Mouse (Mus musculus): ENCODE results near the gene Golga7b. TPM values are rescaled to one million over a fixed set of nuclear protein-coding genes. Genes with fewer than 3 reads are reported as not detected.

Golga7b gene
- total RNA-seq, 2 experiments from 2014 or later: 2.3 to 3.4 TPM

DNA sequence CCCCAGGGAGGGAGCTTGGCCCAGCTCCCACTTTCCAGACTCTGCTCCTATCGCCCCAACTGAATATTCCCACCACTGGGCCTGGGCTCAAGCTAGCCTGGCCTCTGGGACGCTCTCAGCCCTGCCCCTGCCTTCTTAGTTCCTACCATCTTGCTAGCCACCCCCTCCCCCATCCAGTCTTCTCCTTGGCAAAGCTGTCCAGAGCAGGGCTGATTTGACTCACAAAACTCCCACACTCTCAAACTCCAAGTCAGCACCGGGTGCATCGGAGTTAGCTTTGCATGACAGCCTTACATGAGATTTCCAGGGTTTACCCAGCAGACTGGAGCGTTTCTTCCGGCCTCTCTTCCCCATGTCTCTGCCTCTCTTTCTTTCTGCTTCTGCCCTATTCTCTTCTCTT is 45.8 kb downstream of the Golga7b start:
- DNase-seq (ENCODE audit: low spot score in 2 of 2): no peak

DNA sequence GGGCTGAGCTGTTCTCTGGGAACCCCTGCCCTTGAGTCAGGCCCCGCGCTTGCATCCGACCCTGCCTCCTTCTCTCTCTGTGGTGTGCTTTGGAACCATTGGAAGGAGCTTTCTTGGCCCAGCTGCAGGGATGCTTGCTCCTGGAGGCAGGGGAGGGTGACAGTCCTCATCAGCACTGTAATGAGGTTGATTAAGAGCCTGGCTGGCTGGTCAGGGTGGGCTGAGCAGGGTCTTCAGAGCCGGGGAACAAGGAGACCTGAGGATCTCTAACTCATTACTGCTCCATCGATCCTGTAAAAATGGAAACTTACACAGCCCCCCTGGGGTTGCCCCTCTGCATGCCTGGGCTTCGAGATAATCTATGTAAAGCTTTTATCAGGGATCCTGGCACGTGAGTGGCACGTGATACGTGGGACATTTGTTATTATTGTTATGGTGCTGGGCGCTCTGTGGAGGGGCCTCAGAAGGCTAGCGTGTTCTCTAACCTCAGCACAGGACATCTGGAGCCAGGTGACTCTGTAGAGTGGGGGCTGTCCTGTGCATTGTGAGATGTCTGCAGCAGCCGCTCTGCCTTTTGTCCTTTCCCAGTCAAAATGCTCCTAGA is 55.9 kb downstream of the Golga7b start:
- DNase-seq (ENCODE audit: low spot score in 2 of 2): no peak

DNA sequence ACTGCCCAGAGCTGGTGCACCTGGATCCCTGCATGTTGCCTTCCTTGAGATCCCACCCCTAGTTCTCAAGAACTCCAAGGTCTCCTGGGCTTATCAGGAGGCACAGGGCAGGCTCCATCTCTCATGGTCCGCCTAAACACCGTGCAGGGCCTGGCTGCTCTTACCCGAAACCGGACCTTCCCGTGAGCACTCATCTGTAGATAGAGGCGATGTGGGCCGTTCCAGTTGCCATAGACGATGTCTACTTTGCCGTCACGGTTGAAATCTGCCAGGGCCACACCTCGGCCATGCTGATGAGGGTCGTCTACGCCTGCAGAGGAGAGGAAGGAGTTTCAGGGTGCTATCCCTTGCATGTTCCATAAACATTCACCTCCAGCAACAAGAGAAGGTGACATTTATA is 57.1 kb downstream of the Golga7b start:
- no peak for DNase-seq (ENCODE audit: low spot score in 2 of 2)

DNA sequence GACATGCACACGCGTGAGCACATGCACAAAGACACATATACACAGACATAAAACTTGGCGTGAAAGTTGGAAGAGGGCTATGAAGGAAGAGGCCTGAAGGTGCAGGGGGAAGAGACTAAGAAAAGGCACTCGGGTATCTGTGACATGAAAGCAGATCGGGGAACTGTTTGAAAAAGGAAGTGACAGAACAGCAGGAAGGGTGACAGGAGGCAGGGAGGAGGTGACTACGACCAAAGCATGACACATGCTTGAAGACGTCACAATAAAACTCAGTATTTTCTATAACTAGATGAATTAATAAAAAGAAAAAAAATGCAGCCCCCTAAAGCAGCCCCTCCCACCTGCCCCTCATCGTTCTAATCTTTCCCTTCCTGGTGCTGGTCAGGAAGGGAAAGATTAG is 58.4 kb downstream of the Golga7b start:
- no peak for DNase-seq (ENCODE audit: low spot score in 2 of 2)

DNA sequence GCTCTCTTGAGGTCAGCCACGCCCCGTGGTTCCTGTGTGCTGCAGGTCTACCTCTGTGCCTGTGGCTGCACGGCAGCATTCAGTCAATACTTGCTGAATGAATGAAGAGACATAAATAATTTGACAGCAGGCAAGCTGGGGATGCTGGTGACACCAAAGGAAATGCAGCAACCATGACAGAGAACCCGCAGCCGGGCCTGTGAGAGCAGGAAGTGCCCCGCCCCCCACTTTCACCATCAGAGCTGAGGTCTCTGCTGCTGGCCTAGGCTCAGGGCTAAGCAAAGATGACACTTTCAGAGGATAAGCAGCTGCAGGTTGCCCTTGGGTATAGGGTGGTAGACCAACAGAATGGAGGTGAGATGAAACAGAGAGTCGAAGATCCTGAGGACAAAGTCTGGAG is 58.8 kb downstream of the Golga7b start:
- DNase-seq (ENCODE audit: low spot score in 2 of 2): no peak

DNA sequence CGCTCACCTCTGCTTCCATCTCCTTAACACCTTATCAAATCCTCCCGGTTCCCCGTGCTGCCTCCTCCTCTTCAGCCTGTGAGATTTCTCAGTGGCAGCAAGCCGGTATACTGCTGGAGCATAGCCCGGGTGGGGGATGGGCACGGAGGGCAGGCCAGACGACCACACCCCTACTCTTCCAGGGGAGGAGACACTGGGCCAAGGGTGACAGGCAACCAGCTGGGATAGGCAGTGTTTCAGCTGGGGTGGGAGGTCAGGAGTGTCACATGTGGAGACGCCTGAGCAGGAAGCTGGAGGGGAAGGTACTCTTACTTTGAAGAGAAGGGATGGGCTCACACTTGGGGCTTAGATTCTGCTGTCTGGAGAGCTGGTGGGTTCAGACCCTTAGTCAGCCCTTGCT is 59.6 kb downstream of the Golga7b start:
- DNase-seq (ENCODE audit: low spot score in 2 of 2): no peak

DNA sequence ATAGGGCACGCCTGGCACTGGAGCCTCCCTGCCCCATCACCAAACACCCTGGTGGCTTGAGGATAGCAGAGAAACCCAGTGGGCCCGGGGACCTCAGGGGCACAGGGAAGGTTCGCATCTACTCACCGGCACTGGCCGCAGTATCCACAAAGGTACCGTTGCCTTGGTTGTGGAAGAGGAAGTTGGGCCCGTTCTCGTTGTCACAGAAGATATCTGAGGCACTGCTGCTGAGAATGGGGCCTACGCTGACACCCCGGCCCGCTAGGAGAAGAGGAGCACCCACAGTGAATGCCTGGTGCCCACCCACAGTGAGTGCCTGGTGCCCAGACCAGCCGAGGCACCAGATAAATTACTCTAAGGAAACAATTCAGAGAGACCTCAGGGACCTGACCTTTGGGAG is 61.6 kb downstream of the Golga7b start:
- no peak for DNase-seq (ENCODE audit: low spot score in 2 of 2)

DNA sequence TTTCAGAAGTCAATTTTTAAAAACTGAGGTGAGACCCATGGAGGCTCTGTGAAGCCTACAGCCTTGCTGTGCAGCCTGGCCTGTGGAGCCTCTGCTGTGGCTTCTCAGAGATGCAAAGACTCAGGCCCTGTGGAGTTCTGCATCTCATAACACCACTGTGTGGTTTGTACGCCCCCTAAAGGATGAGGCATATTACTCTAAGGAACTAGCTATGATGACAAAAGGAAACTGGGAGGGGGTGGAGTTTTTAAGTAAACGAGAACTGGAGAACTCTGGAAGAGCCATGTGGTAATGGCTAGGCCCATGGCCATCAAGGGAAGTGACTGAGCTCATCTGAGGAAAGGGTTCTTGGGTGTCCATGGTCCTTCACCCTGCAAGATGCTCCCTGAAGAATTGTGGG is 64.0 kb downstream of the Golga7b start:
- no peak for DNase-seq (ENCODE audit: low spot score in 2 of 2)

DNA sequence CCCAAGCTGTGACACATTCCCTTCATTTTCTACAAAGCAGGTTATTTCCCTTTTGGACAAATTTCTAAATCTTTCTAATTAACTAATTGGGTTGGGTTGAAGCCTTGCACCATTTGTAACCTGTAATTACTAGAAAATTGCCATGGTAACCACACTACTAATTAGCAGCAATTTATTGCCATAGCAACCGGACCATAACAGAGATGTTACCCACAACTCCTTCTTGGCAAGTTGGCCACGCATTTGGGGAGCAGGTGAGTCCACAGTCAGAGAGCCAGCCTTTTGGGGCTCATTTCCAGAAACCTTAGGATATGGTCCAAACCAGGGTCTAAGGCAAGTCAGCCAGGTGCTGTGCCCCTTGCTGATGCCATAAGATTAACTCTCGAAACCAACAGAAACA is 64.8 kb downstream of the Golga7b start:
- DNase-seq (ENCODE audit: low spot score in 2 of 2): no peak

DNA sequence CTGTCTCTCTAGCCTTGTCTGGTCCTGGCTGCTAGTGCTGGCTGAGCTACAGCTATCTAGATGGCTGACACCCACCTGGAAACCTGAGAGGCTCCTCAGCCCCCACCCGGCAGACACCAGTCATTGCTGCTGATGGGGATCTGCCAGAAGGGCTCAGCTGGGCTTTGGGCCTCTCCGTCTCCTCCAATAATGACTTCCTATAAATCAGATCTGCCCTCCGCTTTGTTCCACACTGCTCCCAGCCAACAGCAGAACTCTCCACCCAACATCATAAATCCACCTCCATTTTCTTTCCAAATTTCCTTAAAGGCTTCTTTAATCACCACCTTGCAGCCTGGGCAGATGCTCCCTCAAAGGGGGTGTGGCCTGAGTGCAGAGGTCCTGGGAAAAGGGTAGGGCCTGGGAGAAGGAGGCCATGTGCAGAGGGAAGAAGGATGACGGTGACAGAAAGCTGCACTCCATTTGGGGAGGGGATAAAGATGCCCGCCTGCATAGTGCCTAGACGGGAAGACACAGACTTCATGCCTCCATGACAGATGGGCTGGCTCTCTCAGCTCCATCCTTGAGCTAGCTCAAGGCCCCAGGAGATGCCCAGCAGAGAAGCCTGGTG is 67.8 kb downstream of the Golga7b start:
- DNase-seq (ENCODE audit: low spot score in 2 of 2): no peak

DNA sequence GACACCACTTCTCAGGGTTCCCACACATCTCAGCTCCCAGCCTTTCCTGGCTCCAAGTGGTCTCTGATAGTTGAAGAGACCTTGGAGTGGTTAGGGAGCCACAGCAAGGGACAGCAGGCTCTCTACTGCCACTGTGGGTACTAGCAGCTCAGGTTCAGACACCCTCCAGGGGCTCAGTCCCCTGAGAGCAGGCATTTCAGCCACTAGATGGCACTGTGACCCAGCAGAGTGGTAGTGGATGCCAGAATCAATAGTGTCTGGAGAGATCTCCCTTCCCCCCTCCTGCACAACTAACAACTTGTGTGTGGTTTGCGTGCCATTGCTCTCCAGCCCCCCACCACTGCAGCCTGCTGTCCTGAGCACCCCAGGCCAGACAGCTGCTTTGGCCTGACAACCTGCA is 68.5 kb downstream of the Golga7b start:
- DNase-seq (ENCODE audit: low spot score in 2 of 2): peak; percentile 51 to 74

DNA sequence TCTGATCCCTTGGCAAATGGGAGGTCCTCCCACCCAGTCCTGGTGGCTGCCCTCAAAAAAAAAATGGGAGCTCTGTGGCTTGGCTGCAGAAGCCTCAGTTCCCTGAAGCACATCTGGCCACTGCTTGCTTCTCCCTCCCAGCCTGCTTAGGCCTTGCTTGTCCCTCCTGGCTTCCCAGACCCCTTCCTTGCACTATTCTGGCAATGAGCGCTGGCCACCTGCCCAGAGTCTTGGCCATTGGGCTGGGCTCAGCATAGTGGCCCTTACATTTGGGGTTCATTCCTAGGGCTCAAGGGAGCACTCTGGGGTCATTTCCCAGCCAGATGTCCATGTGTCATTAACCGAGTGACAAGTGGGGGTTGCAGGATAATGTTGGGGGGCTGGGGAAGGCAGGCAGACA is 69.2 kb downstream of the Golga7b start:
- DNase-seq (ENCODE audit: low spot score in 2 of 2): no peak

DNA sequence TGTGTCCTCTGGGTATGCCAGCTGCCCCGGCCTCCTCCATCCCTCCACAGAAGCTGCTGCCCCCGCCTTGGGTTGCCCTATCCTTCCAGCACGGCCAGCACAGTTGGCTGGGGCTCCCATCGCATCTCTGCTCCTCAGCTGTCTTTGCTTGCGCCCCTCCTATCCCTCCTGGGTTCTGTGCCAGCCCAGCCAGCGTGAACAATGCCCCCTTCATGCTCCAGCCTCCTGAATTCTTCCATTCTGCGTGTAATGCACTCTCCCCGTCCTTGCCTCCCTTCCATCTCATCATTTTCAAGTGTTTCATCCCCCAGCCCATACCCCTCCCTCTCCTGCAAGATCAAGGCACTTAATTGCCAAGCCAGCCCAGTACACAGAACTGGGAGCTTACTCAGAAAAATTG is 69.6 kb downstream of the Golga7b start:
- DNase-seq (ENCODE audit: low spot score in 2 of 2): no peak

DNA sequence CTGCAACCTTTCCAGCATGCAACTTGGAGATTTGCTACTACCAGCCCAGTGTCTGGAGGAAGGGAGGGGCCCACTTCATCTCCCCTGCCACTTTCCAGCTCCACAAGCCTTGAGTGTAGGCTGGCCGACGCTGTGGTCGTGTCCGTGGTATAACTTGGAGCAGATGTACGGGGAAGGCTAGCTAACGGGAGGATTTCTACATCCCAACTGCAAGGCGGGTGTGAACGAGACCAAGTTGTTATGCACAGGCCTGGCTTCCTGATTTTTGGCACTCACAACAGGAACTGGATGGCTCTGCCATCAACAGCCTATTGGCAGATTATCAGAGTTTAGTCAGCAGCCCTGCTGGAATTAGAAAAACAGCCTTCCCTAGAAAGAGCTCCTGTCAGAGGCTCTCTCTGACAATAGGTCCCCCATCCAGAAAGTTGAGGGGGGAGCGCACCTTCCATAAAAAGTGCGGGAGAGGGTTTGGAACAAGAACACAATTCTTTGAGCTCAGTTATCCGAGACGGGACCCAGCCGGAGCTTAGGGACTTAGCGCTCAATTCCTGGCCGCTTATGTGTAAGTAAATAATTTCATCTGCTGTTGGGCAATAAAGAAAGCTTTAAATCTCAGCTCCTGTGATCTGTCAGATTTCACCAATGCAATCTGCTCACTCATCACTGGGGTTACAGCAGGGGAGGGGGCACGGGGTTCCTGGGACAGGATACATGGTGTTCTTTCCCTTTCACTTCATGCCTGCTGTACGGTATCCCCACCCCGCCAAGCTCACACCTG is 70.5 kb downstream of the Golga7b start:
- no peak for DNase-seq (ENCODE audit: low spot score in 2 of 2)

Small RNAs within 50 kb of the gene (microRNA-seq; reads per million reads assigned to microRNA genes)
- gene Gm26339 (not detected), gene Mir3085 (not detected)

Other genes starting within 250 kb of the Golga7b start
- gene Ankrd2, start 211.6 kb upstream of the Golga7b start, total RNA-seq (2021): 1 to 10 TPM in 1 of 2 experiments, under 1 TPM in 1; 0.36 to 2.8 TPM
- gene Hoga1, start 202.0 kb upstream of the Golga7b start, total RNA-seq (2021): 10 to 100 TPM; 21.5 to 22.6 TPM
- 1 to 10 TPM; 1.5 to 1.6 TPM for gene 4933411K16Rik, start 195.3 kb upstream of the Golga7b start, total RNA-seq (2021)
- 10 to 100 TPM; 15.0 to 16.0 TPM for gene Morn4, start 161.2 kb upstream of the Golga7b start, total RNA-seq (2021)
- gene Pi4k2a, start 157.1 kb upstream of the Golga7b start, total RNA-seq (2021): 10 to 100 TPM; 37.5 to 42.3 TPM
- 10 to 100 TPM; 15.1 to 15.3 TPM for gene Avpi1, start 118.5 kb upstream of the Golga7b start, total RNA-seq (2021)
- 10 to 100 TPM; 45.5 to 47.2 TPM for gene Marveld1, start 100.2 kb upstream of the Golga7b start, total RNA-seq (2021)
- gene Zfyve27, start 83.6 kb upstream of the Golga7b start, total RNA-seq (2021): 10 to 100 TPM; 61.4 to 63.9 TPM
- 1 to 10 TPM; 6.2 to 6.9 TPM for gene Sfrp5, start 45.3 kb upstream of the Golga7b start, total RNA-seq (2021)
- 1 to 10 TPM; 2.6 to 3.9 TPM for gene Crtac1, start 184.2 kb downstream of the Golga7b start, total RNA-seq (2021)

All from adrenal gland, postnatal 4 days (tissue).